Mouse (Mus musculus): ENCODE data around the gene Slc25a45. TPM values are rescaled to one million over a fixed set of nuclear protein-coding genes. Genes with fewer than 3 reads are reported as not detected.

Gene Slc25a45
- 11.6 and 24.6 TPM in 2 replicates for polyA plus RNA-seq (2011; ENCODE audit: insufficient read depth, insufficient read length, low replicate concordance, missing spikeins)

DNA sequence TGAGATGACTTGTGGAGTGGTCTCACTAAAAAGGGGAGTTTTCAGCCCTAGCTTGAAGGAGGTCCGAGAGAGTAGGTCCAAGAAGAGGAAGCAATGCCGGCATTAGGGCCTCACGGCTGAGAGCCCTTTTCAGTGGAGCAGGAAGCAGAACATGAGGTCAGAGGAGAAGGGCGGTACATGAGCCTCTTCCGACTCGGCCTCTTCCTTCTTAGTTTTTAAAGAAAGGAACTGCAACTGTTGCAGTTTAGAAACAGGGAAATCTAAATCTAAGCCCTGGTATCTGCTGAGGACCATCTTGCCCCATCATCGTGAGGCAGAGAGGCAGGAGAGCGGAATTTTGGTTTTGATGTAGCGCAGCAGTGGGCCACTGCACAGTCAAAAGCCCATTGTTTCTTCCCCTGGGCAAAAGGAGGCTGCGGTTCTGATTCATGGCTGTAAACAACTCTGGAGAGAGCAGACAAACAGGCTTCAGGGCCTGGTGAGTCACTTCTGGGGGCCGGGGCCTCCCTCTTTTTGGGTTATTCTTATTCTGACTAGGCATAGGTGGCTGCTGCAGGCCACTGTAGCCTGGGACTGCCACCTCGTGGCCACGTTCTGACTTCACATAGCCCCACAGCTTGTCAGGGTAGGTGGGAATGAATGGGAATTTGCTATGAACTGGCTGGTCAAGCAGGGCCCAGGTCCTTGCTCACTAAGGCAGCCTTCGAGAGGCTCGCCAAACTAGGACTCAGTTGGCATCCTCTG is at the start of gene Slc25a45:
Gene Slc25a45, plus strand, starts transcription at position 191 of the 744 bp plus-strand sequence.
- Histone ChIP-seq H3K4me3 (replicated peaks; ENCODE audit: control insufficient read depth, low read depth, low read length) (peak within 1 kb of the TSS; percentile 75), H3K27ac (ENCODE audit: control insufficient read depth, insufficient read depth, low read depth, low read length, poor library complexity) (peak within 1 kb of the TSS; percentile 94), H3K4me1 (ENCODE audit: control insufficient read depth, insufficient read depth, low read length) (peaks cover 4% of the 10 kb centered on the region; the same call in 1 of the 2 replicates)
- TF ChIP-seq CTCF (IDR thresholded peaks at IDR 0.05; ENCODE audit: control insufficient read depth, insufficient read depth, low read length) (peak; percentile 87), POLR2A (IDR thresholded peaks at IDR 0.05; ENCODE audit: borderline replicate concordance, control insufficient read depth, low read depth, low read length) (0 out of 2 replicates have a peak, but pooled peaks have one; percentile 34)
- 7% methylated on average over 15 of the region's 15 CpGs for WGBS

DNA sequence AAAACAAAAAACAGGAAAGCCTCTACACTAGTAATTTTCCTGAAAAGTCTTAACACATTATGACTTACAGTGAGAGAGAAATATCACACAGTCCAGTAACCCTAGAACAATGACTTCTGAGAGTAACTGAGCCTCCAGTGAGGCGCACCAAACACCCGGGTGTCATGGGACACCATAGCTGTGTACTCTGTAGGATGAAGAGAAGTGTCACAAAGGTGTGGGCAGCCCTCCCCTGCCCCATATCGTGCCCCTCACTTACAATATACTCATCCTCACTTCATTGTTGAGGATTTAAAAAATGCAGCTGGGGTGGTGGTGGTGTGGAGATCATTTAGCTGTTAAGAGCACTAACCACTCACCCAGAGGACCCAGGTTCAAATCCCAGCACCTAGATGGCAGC is 49.5 kb upstream of the Slc25a45 start:
- no peak overlapping the region for H3K4me3 ChIP-seq (replicated peaks; ENCODE audit: control insufficient read depth, low read depth, low read length)
- TF ChIP-seq CTCF (IDR thresholded peaks at IDR 0.05; ENCODE audit: control insufficient read depth, insufficient read depth, low read length): no peak
- H3K4me1 ChIP-seq (ENCODE audit: control insufficient read depth, insufficient read depth, low read length): no peaks in the 10 kb centered on the region; the same call in 1 of the 2 replicates
- no peak overlapping the region for H3K27ac ChIP-seq (ENCODE audit: control insufficient read depth, insufficient read depth, low read depth, low read length, poor library complexity)
- 93% methylated on average over 3 of the region's 3 CpGs for WGBS

DNA sequence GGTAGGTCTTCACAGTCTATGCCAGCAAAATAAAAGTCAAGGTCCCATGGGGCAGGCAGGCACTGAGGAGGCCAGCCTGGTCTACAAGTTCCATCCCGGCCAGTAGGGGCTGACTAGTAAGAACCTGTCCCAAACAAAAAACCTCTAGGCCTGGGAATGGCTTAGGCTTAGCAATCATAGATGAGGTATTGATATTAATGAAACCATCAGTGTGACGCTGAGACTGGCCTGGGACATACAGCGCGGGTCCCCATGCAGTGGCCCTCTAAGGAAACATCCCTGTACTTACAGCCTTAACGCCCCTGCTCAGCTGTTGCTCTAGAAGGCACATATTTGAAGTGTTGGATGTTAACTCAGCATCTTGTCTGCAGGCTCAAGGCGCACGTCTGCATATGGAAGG is 48.7 kb upstream of the Slc25a45 start:
- H3K27ac ChIP-seq (ENCODE audit: control insufficient read depth, insufficient read depth, low read depth, low read length, poor library complexity): no peak overlapping the region
- no peak overlapping the region for H3K4me3 ChIP-seq (replicated peaks; ENCODE audit: control insufficient read depth, low read depth, low read length)
- WGBS: 90% methylated on average over 7 of the region's 7 CpGs
- no peak for TF ChIP-seq CTCF (IDR thresholded peaks at IDR 0.05; ENCODE audit: control insufficient read depth, insufficient read depth, low read length)
- no peak for TF ChIP-seq POLR2A (IDR thresholded peaks at IDR 0.05; ENCODE audit: borderline replicate concordance, control insufficient read depth, low read depth, low read length)
- no peaks in the 10 kb centered on the region for H3K4me1 ChIP-seq (ENCODE audit: control insufficient read depth, insufficient read depth, low read length)

DNA sequence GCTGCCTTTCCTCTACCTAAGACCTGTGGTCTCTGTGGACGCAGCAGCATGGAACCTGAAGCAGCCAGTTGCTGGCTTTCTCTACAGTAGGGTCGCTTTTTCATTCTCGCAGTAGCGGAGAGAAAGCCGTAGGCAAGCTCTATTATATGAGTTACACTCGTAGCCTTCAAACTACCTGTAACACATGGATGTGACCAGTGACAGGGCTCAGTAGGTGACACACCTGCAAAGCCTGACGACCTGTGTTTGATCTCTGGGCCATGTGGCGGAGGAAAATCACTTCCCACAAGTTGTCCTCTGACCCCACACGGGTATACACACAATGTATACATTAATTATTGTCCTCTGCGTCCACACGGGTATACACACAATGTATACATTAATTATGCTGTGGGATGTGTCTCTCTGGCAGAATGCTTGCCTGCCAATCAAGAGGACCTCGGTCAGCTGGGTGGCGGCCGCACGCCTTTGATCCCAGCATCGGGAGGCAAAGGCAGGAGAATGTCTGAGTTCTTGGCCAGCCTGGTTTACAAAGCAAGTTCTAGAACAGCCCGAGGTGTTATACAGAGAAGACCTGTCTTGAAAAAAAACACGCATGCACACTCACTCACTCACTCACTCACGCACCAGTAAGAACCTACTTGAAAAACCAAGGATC is 47.5 kb upstream of the Slc25a45 start:
- Histone ChIP-seq H3K27ac (ENCODE audit: control insufficient read depth, insufficient read depth, low read depth, low read length, poor library complexity) (no peak overlapping the region), H3K4me3 (replicated peaks; ENCODE audit: control insufficient read depth, low read depth, low read length) (no peak overlapping the region), H3K4me1 (ENCODE audit: control insufficient read depth, insufficient read depth, low read length) (no peaks in the 10 kb centered on the region)
- WGBS: 91% methylated on average over 19 of the region's 19 CpGs
- no peak for TF ChIP-seq POLR2A (IDR thresholded peaks at IDR 0.05; ENCODE audit: borderline replicate concordance, control insufficient read depth, low read depth, low read length)
- TF ChIP-seq CTCF (IDR thresholded peaks at IDR 0.05; ENCODE audit: control insufficient read depth, insufficient read depth, low read length): no peak

DNA sequence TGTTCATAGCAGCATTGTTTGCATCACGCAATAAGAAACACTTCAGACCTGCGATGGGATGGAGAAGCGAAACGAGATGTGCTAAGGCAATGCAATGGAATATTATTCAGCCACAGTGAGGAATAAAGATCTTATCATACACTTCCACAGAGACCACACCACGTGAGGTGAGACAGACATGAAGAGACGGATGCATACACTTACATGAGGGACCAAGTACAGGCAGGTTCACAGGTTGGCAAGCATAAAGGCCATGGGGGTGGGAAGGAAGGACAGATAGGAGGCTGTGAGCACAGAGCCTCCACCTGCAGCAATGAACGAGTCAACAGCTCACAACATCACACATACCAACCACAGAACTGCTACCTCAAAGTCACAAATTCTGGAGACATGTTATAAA is 46.8 kb upstream of the Slc25a45 start:
- no peak overlapping the region for H3K4me3 ChIP-seq (replicated peaks; ENCODE audit: control insufficient read depth, low read depth, low read length)
- TF ChIP-seq CTCF (IDR thresholded peaks at IDR 0.05; ENCODE audit: control insufficient read depth, insufficient read depth, low read length) (no peak), POLR2A (IDR thresholded peaks at IDR 0.05; ENCODE audit: borderline replicate concordance, control insufficient read depth, low read depth, low read length) (no peak)
- no peaks in the 10 kb centered on the region for H3K4me1 ChIP-seq (ENCODE audit: control insufficient read depth, insufficient read depth, low read length)
- WGBS: 86% methylated on average over 7 of the region's 7 CpGs
- H3K27ac ChIP-seq (ENCODE audit: control insufficient read depth, insufficient read depth, low read depth, low read length, poor library complexity): no peak overlapping the region

DNA sequence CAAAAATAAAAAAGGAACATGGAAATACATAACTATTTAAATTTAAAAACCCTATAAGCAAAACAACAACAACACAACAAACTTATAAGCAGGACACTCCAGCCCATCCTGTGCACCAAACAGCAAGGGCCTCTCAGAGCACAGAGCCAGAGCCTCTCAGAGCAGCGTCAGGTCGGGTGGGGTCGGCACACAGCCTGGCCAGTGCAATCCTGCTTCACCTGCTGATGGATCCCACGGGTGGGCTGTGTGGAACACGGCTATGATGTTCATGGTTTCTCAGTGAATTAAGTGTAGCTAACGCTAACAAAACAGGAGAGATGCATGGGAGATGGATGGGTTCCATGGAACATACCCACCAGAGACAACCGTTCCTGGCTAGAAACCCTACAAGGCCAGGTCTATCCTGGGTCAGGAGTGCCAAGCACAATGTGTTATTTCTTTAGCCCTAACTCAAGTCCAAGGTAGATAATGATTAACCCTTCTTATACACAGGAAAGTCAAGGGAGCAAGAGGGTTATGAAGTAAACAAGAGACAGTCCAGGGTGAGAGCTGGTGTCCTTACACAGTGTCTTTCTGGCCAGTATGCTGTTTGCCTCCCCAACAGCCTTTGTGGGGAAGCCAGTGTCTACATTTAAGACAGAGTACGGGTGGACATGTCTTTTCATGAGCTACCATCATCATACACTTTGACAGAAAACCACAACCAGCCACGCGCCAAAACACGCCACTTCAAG is 46.2 kb upstream of the Slc25a45 start:
- 83% methylated on average over 11 of the region's 11 CpGs for WGBS
- Histone ChIP-seq H3K27ac (ENCODE audit: control insufficient read depth, insufficient read depth, low read depth, low read length, poor library complexity) (no peak overlapping the region), H3K4me3 (replicated peaks; ENCODE audit: control insufficient read depth, low read depth, low read length) (no peak overlapping the region), H3K4me1 (ENCODE audit: control insufficient read depth, insufficient read depth, low read length) (no peaks in the 10 kb centered on the region)
- TF ChIP-seq CTCF (IDR thresholded peaks at IDR 0.05; ENCODE audit: control insufficient read depth, insufficient read depth, low read length) (no peak), POLR2A (IDR thresholded peaks at IDR 0.05; ENCODE audit: borderline replicate concordance, control insufficient read depth, low read depth, low read length) (no peak)

DNA sequence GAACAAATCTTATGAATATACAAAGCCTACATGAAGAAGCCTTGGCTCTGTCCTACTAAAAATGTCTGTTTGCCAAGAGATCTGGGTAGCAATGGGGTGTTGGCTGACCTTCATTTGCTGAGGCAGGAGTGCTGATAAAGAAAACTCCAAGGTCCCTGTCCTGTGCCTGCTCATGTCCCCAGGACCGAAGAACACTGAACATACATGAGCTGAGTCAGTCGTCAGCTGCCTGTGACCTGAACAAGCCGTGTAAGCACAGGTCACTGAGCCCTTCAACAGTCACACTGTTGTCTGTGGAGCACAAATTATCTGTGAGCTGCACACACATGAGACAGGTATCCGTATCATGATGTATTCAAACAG is 45.7 kb upstream of the Slc25a45 start:
- Histone ChIP-seq H3K27ac (ENCODE audit: control insufficient read depth, insufficient read depth, low read depth, low read length, poor library complexity) (no peak overlapping the region), H3K4me3 (replicated peaks; ENCODE audit: control insufficient read depth, low read depth, low read length) (no peak overlapping the region), H3K4me1 (ENCODE audit: control insufficient read depth, insufficient read depth, low read length) (no peaks in the 10 kb centered on the region)
- 88% methylated on average over 4 of the region's 4 CpGs for WGBS
- TF ChIP-seq CTCF (IDR thresholded peaks at IDR 0.05; ENCODE audit: control insufficient read depth, insufficient read depth, low read length) (no peak), POLR2A (IDR thresholded peaks at IDR 0.05; ENCODE audit: borderline replicate concordance, control insufficient read depth, low read depth, low read length) (no peak)

DNA sequence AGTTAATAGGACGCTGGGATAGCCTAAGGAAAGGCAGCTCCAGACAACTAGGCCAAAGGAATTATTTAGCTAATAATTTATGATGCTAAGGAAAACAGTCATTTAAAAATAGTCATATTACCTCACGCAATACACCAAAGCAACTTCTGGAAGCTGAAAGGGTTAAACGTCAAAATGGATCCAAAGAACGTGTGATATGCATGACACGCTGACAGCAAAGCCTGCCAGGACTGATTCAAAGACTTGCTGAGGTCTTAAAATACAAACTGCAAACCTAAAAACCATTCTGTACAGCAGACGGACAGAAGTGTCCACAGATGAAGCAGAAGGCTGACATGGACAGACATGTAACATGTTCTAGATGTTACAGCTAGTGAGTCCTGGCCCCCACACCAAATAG is 45.3 kb upstream of the Slc25a45 start:
- WGBS: 77% methylated on average over 6 of the region's 6 CpGs
- Histone ChIP-seq H3K4me3 (replicated peaks; ENCODE audit: control insufficient read depth, low read depth, low read length) (no peak overlapping the region), H3K4me1 (ENCODE audit: control insufficient read depth, insufficient read depth, low read length) (no peaks in the 10 kb centered on the region), H3K27ac (ENCODE audit: control insufficient read depth, insufficient read depth, low read depth, low read length, poor library complexity) (no peak overlapping the region)
- TF ChIP-seq POLR2A (IDR thresholded peaks at IDR 0.05; ENCODE audit: borderline replicate concordance, control insufficient read depth, low read depth, low read length) (no peak), CTCF (IDR thresholded peaks at IDR 0.05; ENCODE audit: control insufficient read depth, insufficient read depth, low read length) (no peak)
